Mouse (Mus musculus): ENCODE results near the gene Fpgs. TPM values are rescaled to one million over a fixed set of nuclear protein-coding genes. Genes with fewer than 3 reads are reported as not detected.
A peak's percentile ranks its signal among the peaks of the same experiment; 100 is the strongest.

The Fpgs gene
- total RNA-seq, 2 experiments from 2014 or later, result 33.2 to 36.2 TPM

GRCm38 (mm10) chr2:32700966-32701743 is 2.8 kb downstream of the Fpgs start:
- no peak for DNase-seq (ENCODE audit: low spot score in 2 of 2)

GRCm38 (mm10) chr2:32699680-32700079 is 4.3 kb downstream of the Fpgs start:
- no peak for DNase-seq (ENCODE audit: low spot score in 2 of 2)

- DNase-seq (ENCODE audit: low spot score in 2 of 2), result no peak
Measured at GRCm38 (mm10) chr2:32694691-32695090, 9.3 kb downstream of the Fpgs start.

- peak; percentile 80 to 93 for DNase-seq (ENCODE audit: low spot score in 2 of 2)
Measured at GRCm38 (mm10) chr2:32693823-32694411, 10.0 kb downstream of the Fpgs start.

- DNase-seq (ENCODE audit: low spot score in 2 of 2), result no peak
Measured at GRCm38 (mm10) chr2:32693282-32693681, 10.7 kb downstream of the Fpgs start.

GRCm38 (mm10) chr2:32692496-32692895 is 11.4 kb downstream of the Fpgs start:
- no peak for DNase-seq (ENCODE audit: low spot score in 2 of 2)

- DNase-seq (ENCODE audit: low spot score in 2 of 2), result no peak
Measured at GRCm38 (mm10) chr2:32691041-32691440, 12.9 kb downstream of the Fpgs start.

- peak; percentile 72 to 87 for DNase-seq (ENCODE audit: low spot score in 2 of 2)
Measured at GRCm38 (mm10) chr2:32689420-32689819, 14.5 kb downstream of the Fpgs start.

GRCm38 (mm10) chr2:32687562-32687961 is 16.4 kb downstream of the Fpgs start:
- no peak for DNase-seq (ENCODE audit: low spot score in 2 of 2)

GRCm38 (mm10) chr2:32686640-32687039 is 17.3 kb downstream of the Fpgs start:
- no peak for DNase-seq (ENCODE audit: low spot score in 2 of 2)

- no peak for DNase-seq (ENCODE audit: low spot score in 2 of 2)
Measured at GRCm38 (mm10) chr2:32685807-32686206, 18.1 kb downstream of the Fpgs start.

- DNase-seq (ENCODE audit: low spot score in 2 of 2), result no peak
Measured at GRCm38 (mm10) chr2:32684681-32685428, 19.1 kb downstream of the Fpgs start.

- no peak for DNase-seq (ENCODE audit: low spot score in 2 of 2)
Measured at GRCm38 (mm10) chr2:32683701-32684100, 20.2 kb downstream of the Fpgs start.

GRCm38 (mm10) chr2:32682721-32683417 is 21.1 kb downstream of the Fpgs start:
- no peak for DNase-seq (ENCODE audit: low spot score in 2 of 2)

- no peak for DNase-seq (ENCODE audit: low spot score in 2 of 2)
Measured at GRCm38 (mm10) chr2:32681754-32682153, 22.2 kb downstream of the Fpgs start.

- DNase-seq (ENCODE audit: low spot score in 2 of 2), result no peak
Measured at GRCm38 (mm10) chr2:32680961-32681650, 22.8 kb downstream of the Fpgs start.

- DNase-seq (ENCODE audit: low spot score in 2 of 2), result no peak
Measured at GRCm38 (mm10) chr2:32680051-32680451, 23.9 kb downstream of the Fpgs start.

- DNase-seq (ENCODE audit: low spot score in 2 of 2), result no peak
Measured at GRCm38 (mm10) chr2:32677683-32678082, 26.3 kb downstream of the Fpgs start.

- no peak for DNase-seq (ENCODE audit: low spot score in 2 of 2)
Measured at GRCm38 (mm10) chr2:32676821-32677220, 27.1 kb downstream of the Fpgs start.

- no peak for DNase-seq (ENCODE audit: low spot score in 2 of 2)
Measured at GRCm38 (mm10) chr2:32673176-32673917, 30.6 kb downstream of the Fpgs start.

All from adrenal gland, postnatal 4 days (tissue).